Mouse (Mus musculus) kidney, adult 2 months (tissue): ENCODE results near the gene Spata25. TPM values are rescaled to one million over a fixed set of nuclear protein-coding genes. Genes with fewer than 3 reads are reported as not detected.
"Not testable (repeated sequence)": the region's sequence is repeated elsewhere in the genome, so short reads cannot be mapped to it uniquely, and the experiment has no call there.

Source experiments
- DNase-seq: peaks from one replicate; pipeline ENCODE4 v3.0.0; 2021
- H3K27ac ChIP-seq: fragments of 200-500 bp; 2 replicates; pipeline ENCODE4 v1.5.1; 2012; ENCODE audit warnings: low read depth, low read length, control low read depth, inconsistent platforms; ENCODE audit not compliant: insufficient read depth
- H3K27me3 ChIP-seq: fragments of 200-500 bp; replicated peaks from 2 replicates; pipeline ENCODE4 v1.6.1; 2012; ENCODE audit warnings: mild to moderate bottlenecking, moderate library complexity, low read length, inconsistent platforms; ENCODE audit not compliant: control insufficient read depth, insufficient read depth
- H3K36me3 ChIP-seq: fragments of 200-500 bp; 2 replicates; pipeline ENCODE4 v1.6.1; 2012; ENCODE audit warnings: mild to moderate bottlenecking, moderate library complexity, low read length, inconsistent platforms; ENCODE audit not compliant: control insufficient read depth, insufficient read depth
- H3K4me1 ChIP-seq: fragments of 200-500 bp; 2 replicates; pipeline ENCODE4 v1.6.1; 2011; ENCODE audit warnings: low read length; ENCODE audit not compliant: control insufficient read depth, insufficient read depth
- H3K4me3 ChIP-seq: fragments of 200-500 bp; 2 replicates; pipeline ENCODE4 v1.5.1; 2011; ENCODE audit warnings: mild to moderate bottlenecking, low read depth, low read length, control low read depth; ENCODE audit not compliant: insufficient read depth
- CTCF ChIP-seq: fragments of 200-500 bp; conservative IDR thresholded peaks from 2 replicates; pipeline ENCODE4 v1.5.1; 2011; ENCODE audit warnings: low read depth, mild to moderate bottlenecking, control low read depth, low read length, moderate library complexity, mixed read lengths; ENCODE audit not compliant: insufficient read depth, insufficient read length
- POLR2A ChIP-seq: fragments of 200-500 bp; IDR thresholded peaks from one replicate; pipeline ENCODE4 v1.6.1; 2011; ENCODE audit warnings: low read depth, low read length, control low read depth
- WGBS: fragments of 180-500 bp; shearing (Covaris S2); methylation state at CpG from one replicate; pipeline ENCODE4 v1.1.7; 2018; 5-methylcytosine and 5-hydroxymethylcytosine counted together
- polyA plus RNA-seq: library from polyadenylated mRNA; depleted of rRNA; stranded (reverse); fragments of >200 nt; gene quantifications from 2 replicates; pipeline ENCODE4 v1.2.3, GENCODE M21; 2012; rRNA removed

Spata25 gene
- polyA plus RNA-seq: 0.20 TPM in 1 of 2 replicates, not detected in the other

DNA sequence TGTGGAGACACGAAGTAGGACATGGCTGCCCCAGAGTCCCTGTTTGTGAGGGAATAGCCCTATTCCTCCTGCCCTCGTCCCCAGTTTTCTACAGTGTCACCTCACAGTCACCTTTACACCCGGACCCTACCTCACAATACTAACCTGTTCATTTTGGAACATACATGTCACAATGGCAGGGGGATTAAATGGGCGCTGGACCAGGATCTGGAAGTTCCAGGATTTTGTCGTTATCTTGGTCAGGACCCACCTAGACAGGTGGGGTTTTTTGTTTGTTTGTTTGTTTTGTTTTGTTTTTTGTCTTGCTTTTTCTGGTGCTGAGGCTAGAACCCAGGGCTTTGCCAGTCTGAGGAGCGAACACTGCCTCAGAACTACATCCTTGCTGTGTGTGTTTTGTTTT is at the start of gene Spata25:
Gene Spata25, minus strand, starts transcription at position 101 of the 400 bp plus-strand sequence.
- Histone ChIP-seq H3K27ac (no peak within 1 kb of the TSS), H3K36me3 (peaks cover 3% of the 10 kb centered on the region; the same call in 1 of the 2 replicates), H3K4me1 (no peaks in the 10 kb centered on the region; the same call in 1 of the 2 replicates), H3K27me3 (no peaks in the 10 kb centered on the region), H3K4me3 (no peak within 1 kb of the TSS)
- WGBS: 92% methylated on average over 6 of the region's 6 CpGs
- TF ChIP-seq CTCF (no peak), POLR2A (no peak)
- no peak for DNase-seq

DNA sequence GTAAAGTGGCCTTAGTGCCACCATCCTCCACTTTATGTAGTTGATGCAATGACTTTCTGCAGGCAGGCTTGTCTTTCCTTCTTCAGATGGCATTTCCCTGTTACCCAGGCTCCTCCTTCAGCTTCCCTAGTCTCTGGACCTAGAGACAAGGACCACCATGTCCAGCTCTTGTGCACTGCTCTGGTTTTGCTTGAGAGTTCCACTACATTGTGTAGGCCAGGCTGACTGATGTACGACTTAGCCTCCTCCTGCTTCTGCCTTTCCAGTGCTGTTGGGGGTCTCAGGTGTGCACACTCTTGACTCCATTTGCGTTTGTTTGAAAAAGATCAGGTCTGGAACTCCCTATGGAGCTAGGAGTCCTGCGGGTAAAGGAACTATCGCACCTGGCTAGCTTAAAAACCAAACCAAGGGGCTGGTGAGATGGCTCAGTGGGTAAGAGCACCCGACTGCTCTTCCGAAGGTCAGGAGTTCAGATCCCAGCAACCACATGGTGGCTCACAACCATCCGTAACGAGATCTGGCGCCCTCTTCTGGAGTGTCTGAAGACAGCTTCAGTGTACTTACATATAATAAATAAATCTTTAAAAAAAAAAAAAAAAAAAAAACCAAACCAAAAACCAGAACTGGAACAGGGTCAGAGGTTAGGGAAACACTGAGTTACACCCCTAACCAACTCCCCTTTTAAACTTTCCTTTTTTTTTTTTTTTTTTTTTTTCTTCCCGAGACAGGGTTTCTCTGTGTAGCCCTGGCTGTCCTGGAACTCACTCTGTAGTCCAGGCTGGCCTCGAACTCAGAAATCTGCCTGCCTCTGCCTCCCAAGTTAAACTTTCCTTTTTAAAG is 49.3 kb upstream of the Spata25 start:
- H3K4me3 ChIP-seq: not testable (repeated sequence)

GRCm38 (mm10) chr2:164875648-164876047 is 47.3 kb upstream of the Spata25 start:
- DNase-seq, H3K4me3 ChIP-seq, H3K36me3 ChIP-seq, H3K27me3 ChIP-seq, H3K4me1 ChIP-seq, H3K27ac ChIP-seq: not testable (repeated sequence)
- WGBS: 55% methylated on average over 2 of the region's 2 CpGs

More for the DNA sequence above, 49.3 kb upstream of the Spata25 start:
- WGBS: 62% methylated on average over 11 of the region's 11 CpGs
- H3K27ac ChIP-seq: peak overlapping the region; percentile 95; the same call in 1 of the 2 replicates
- peaks cover 15% of the 10 kb centered on the region; the same call in 1 of the 2 replicates for H3K4me1 ChIP-seq
- not testable (repeated sequence) for H3K36me3 ChIP-seq, DNase-seq, H3K27me3 ChIP-seq

DNA sequence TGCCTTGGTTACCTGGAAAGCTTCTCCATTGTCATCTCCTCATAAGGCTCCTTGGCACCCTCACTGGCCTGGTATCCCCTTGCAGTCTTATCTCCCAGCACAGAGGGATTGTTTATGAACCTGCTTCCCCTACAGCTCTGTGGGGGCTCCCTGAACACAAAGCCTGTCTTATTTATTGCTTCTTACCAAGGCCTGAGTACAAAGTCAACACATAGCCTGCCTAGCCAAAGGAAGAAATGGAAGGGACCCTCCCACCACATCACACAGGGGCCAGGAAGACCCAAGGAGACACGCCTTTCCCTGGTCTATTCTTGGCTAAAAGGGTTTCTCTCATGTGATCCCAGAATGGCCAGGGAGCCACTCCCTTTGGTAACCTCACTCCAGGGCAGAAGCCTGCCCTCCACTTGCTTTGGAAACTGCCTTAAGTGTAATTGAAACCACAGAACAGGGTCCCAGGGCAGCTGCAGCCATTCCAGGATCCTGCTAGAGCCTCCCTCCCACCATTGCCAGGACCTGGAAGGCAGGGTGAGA is 46.0 kb upstream of the Spata25 start:
- Histone ChIP-seq H3K4me1 (peaks cover 7% of the 10 kb centered on the region; the same call in 1 of the 2 replicates), H3K4me3 (peak overlapping the region; percentile 15), H3K27ac (peak overlapping the region; percentile 78), H3K27me3 (no peaks in the 10 kb centered on the region), H3K36me3 (no peaks in the 10 kb centered on the region)
- WGBS: 31% methylated on average over 1 of the region's 1 CpGs
- DNase-seq: peak; percentile 81
- TF ChIP-seq POLR2A (no peak), CTCF (no peak)

GRCm38 (mm10) chr2:164873621-164874020 is 45.3 kb upstream of the Spata25 start:
- TF ChIP-seq CTCF: no peak
- TF ChIP-seq POLR2A: no peak
- no peak for DNase-seq
- H3K4me3 ChIP-seq: peak overlapping the region; percentile 15; the same call in 1 of the 2 replicates
- no peaks in the 10 kb centered on the region for H3K27me3 ChIP-seq
- 47% methylated on average over 3 of the region's 3 CpGs for WGBS
- no peaks in the 10 kb centered on the region for H3K36me3 ChIP-seq
- H3K4me1 ChIP-seq: peaks cover 7% of the 10 kb centered on the region; the same call in 1 of the 2 replicates
- peak overlapping the region; percentile 64 for H3K27ac ChIP-seq

DNA sequence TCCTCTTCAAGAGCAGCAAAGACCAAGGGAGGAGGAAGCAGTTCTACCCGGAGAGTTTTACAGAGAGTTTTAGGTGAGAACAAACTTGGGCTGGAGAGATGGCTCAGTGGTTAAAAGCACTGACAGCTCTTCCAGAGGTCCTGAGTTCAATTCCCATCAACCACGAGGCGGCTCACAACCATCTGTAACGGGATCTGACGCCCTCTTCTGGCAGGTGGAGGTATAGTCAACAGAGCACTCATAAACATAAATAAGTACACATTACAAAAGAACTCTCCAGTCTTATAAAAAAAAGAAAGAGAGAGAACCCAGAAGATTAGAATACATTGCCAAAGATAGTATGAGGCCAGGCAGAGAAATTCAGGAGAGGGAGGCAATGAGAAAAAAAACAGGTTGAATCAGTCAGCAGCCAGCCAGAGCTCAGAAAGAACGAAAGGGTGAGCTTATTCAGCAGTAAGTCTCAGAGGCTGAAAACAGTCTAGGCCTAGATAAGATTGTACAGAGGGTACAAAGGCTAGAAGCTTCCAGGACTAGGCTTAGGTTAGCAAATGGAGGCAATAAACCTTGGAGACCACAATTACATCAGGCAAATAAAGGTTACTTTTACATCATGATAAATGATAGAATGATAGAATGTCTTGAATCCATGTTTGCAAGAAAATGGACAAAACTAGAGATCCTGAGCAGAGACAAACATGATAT is 43.4 kb upstream of the Spata25 start:
- DNase-seq: no peak
- 70% methylated on average over 6 of the region's 6 CpGs for WGBS
- Histone ChIP-seq H3K36me3 (no peaks in the 10 kb centered on the region), H3K27ac (no peak overlapping the region), H3K4me3 (no peak overlapping the region), H3K27me3 (no peaks in the 10 kb centered on the region), H3K4me1 (no peaks in the 10 kb centered on the region)
- no peak for TF ChIP-seq POLR2A
- no peak for TF ChIP-seq CTCF

- TF ChIP-seq CTCF (no peak), POLR2A (no peak)
- no peaks in the 10 kb centered on the region for H3K4me1 ChIP-seq
- DNase-seq: no peak
- H3K27ac ChIP-seq: no peak overlapping the region
- 55% methylated on average over 7 of the region's 7 CpGs for WGBS
- no peaks in the 10 kb centered on the region for H3K36me3 ChIP-seq
- H3K27me3 ChIP-seq: no peaks in the 10 kb centered on the region
- H3K4me3 ChIP-seq: no peak overlapping the region
These were observed 40.2 kb upstream of the Spata25 start for GRCm38 (mm10) chr2:164868491-164868890.
